Mouse (Mus musculus) gastrocnemius, postnatal 36 days (tissue): ENCODE measurements around the gene Nectin2. TPM values are rescaled to one million over a fixed set of nuclear protein-coding genes. Genes with fewer than 3 reads are reported as not detected.

Source experiments
- DNase-seq, 2 experiments: peaks; one replicate each; pipeline ENCODE4 v3.0.0; 2022
- intact Hi-C: fragments of 180-260 bp; cut with DNase I; formaldehyde crosslinking; loops from one replicate; pipeline ENCODE4 v1.15.1; 2025
- total RNA-seq, 2 experiments: library from RNA; stranded (reverse); gene quantifications; 2 replicates each; pipeline ENCODE4 v1.2.3; 2021

Gene Nectin2
- total RNA-seq, 2 experiments from 2014 or later = 2.0 to 2.3 TPM

GRCm38 (mm10) chr7:19715239-19716054 is 34.8 kb downstream of the Nectin2 start, which contains the start of gene Tomm40:
TSS of gene Tomm40 (minus strand) at chr7:19715438.
- intact Hi-C loops = no loop called here
- DNase-seq = peak; percentile 97 to 99

- DNase-seq = peak in 1 of 2 experiments; percentile 31
- intact Hi-C loops = no loop called here
Observed at GRCm38 (mm10) chr7:19714836-19715235, 35.4 kb downstream of the Nectin2 start.

GRCm38 (mm10) chr7:19713598-19713997 is 36.7 kb downstream of the Nectin2 start:
- no peak for DNase-seq
- intact Hi-C loops = loop anchor here (2.0 kb wide), 1 partner anchor 45 kb away; no protein-coding TSS in a partner anchor

- no peak for DNase-seq
- intact Hi-C loops = loop anchor here (2.0 kb wide), 1 partner anchor 44 kb away; no protein-coding TSS in a partner anchor
Observed at GRCm38 (mm10) chr7:19713196-19713595, 37.1 kb downstream of the Nectin2 start.

GRCm38 (mm10) chr7:19712414-19712813 is 37.9 kb downstream of the Nectin2 start:
- intact Hi-C loops = loop anchor here (2.0 kb wide), 1 partner anchor 44 kb away; no protein-coding TSS in a partner anchor

GRCm38 (mm10) chr7:19710650-19711049 is 39.6 kb downstream of the Nectin2 start:
- intact Hi-C loops = no loop called here
- no peak for DNase-seq

More at GRCm38 (mm10) chr7:19712414-19712813, 37.9 kb downstream of the Nectin2 start:
- DNase-seq = no peak

- no peak for DNase-seq
- intact Hi-C loops = no loop called here
Observed at GRCm38 (mm10) chr7:19705271-19705670, 45.0 kb downstream of the Nectin2 start.

- no peak for DNase-seq
- intact Hi-C loops = no loop called here
Observed at GRCm38 (mm10) chr7:19704475-19704874, 45.8 kb downstream of the Nectin2 start.

- intact Hi-C loops = no loop called here
Observed at GRCm38 (mm10) chr7:19702859-19703555, 47.3 kb downstream of the Nectin2 start.

GRCm38 (mm10) chr7:19701069-19701761 is 49.1 kb downstream of the Nectin2 start:
- peak; percentile 66 to 68 for DNase-seq
- intact Hi-C loops = no loop called here

More at GRCm38 (mm10) chr7:19702859-19703555, 47.3 kb downstream of the Nectin2 start:
- no peak for DNase-seq

GRCm38 (mm10) chr7:19700299-19701068 is 49.8 kb downstream of the Nectin2 start:
- no peak for DNase-seq
- intact Hi-C loops = no loop called here

- intact Hi-C loops = no loop called here
Observed at GRCm38 (mm10) chr7:19699827-19700148, 50.5 kb downstream of the Nectin2 start.

GRCm38 (mm10) chr7:19698907-19699826 is 51.1 kb downstream of the Nectin2 start, which contains the start of gene Apoe:
TSS of gene Apoe (minus strand) at chr7:19699188.
- intact Hi-C loops = no loop called here

More at GRCm38 (mm10) chr7:19699827-19700148, 50.5 kb downstream of the Nectin2 start:
- no peak for DNase-seq

GRCm38 (mm10) chr7:19697949-19698906 is 52.1 kb downstream of the Nectin2 start:
- DNase-seq = no peak

More at GRCm38 (mm10) chr7:19698907-19699826, 51.1 kb downstream of the Nectin2 start, which contains the start of gene Apoe:
- peak; percentile 40 to 41 for DNase-seq

GRCm38 (mm10) chr7:19696336-19696873 is 53.9 kb downstream of the Nectin2 start:
- intact Hi-C loops = no loop called here
- no peak for DNase-seq

More at GRCm38 (mm10) chr7:19697949-19698906, 52.1 kb downstream of the Nectin2 start:
- intact Hi-C loops = no loop called here

GRCm38 (mm10) chr7:19695881-19696280 is 54.4 kb downstream of the Nectin2 start:
- intact Hi-C loops = no loop called here
- DNase-seq = no peak

GRCm38 (mm10) chr7:19695213-19695594 is 55.1 kb downstream of the Nectin2 start:
- no peak for DNase-seq
- intact Hi-C loops = no loop called here
